Mouse (Mus musculus) intestine, embryonic 15.5 days (tissue): ENCODE results near the gene Itgal. TPM values are rescaled to one million over a fixed set of nuclear protein-coding genes. Genes with fewer than 3 reads are reported as not detected.
"Not testable (repeated sequence)": the region's sequence is repeated elsewhere in the genome, so short reads cannot be mapped to it uniquely, and the experiment has no call there.

Experiments
- ATAC-seq: fragments of 200-750 bp; cut with Nextera tagmentation; 2 replicates; pipeline ENCODE4 v1.8.0; 2017; ENCODE audit warnings: moderate TSS enrichment, moderate library complexity
- H3K27ac ChIP-seq: fragments of 300-500 bp; sonication (generic); 2 replicates; pipeline ENCODE4 v1.5.1; 2015; ENCODE audit warnings: mild to moderate bottlenecking, inconsistent platforms
- H3K27me3 ChIP-seq: fragments of 300-500 bp; sonication (generic); replicated peaks from 2 replicates; pipeline ENCODE4 v1.6.1; 2015; ENCODE audit warnings: inconsistent platforms
- H3K36me3 ChIP-seq: fragments of 300-500 bp; sonication (generic); 2 replicates; pipeline ENCODE4 v1.6.1; 2015; ENCODE audit warnings: inconsistent platforms
- H3K4me1 ChIP-seq: fragments of 300-500 bp; sonication (generic); replicated peaks from 2 replicates; pipeline ENCODE4 v1.6.1; 2015; ENCODE audit warnings: inconsistent platforms
- H3K4me2 ChIP-seq: fragments of 300-500 bp; sonication (generic); replicated peaks from 2 replicates; pipeline ENCODE4 v1.6.1; 2015; ENCODE audit warnings: mild to moderate bottlenecking, inconsistent platforms
- H3K4me3 ChIP-seq: fragments of 300-500 bp; sonication (generic); replicated peaks from 2 replicates; pipeline ENCODE4 v1.5.1; 2015; ENCODE audit warnings: inconsistent platforms
- H3K9ac ChIP-seq: fragments of 300-500 bp; sonication (generic); 2 replicates; pipeline ENCODE4 v1.6.1; 2015; ENCODE audit warnings: inconsistent platforms
- H3K9me3 ChIP-seq: fragments of 300-500 bp; sonication (generic); 2 replicates; pipeline ENCODE4 v1.6.1; 2016; ENCODE audit warnings: inconsistent platforms
- WGBS: fragments of 180-500 bp; shearing (Covaris S2); methylation state at CpG from one replicate; pipeline ENCODE4 v1.1.7; 2015; 5-methylcytosine and 5-hydroxymethylcytosine counted together
- polyA plus RNA-seq: library from polyadenylated mRNA; unstranded; fragments of >200 nt; fragmentation: Nextera tagmentation; extraction: Ambion mirVana; gene quantifications from 2 replicates; pipeline ENCODE4 v1.2.1, GENCODE M21; 2015

The Itgal gene
- polyA plus RNA-seq, 1 experiment from 2014 or later, result 2.0 TPM

DNA sequence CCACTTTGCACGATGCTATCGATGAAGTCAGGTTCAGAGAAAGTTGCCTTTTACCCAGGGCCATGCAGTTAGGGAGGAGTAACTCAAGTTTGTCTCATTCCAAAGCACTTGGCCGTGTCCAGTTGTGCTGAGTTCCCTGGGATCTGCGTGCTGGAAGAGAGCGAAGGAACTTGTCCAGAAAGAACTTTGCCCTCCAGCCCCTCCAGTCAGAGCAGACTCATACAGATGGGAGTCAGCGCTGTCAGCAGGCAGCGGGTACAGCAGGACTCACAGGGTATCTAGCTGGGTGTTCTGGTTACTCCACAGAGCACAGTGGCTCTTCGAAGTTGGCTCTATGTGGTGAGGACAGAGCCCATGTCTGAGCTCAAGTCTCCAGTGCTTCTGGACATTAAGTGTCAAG is 29.5 kb downstream of the Itgal start:
- ATAC-seq, result no peak

DNA sequence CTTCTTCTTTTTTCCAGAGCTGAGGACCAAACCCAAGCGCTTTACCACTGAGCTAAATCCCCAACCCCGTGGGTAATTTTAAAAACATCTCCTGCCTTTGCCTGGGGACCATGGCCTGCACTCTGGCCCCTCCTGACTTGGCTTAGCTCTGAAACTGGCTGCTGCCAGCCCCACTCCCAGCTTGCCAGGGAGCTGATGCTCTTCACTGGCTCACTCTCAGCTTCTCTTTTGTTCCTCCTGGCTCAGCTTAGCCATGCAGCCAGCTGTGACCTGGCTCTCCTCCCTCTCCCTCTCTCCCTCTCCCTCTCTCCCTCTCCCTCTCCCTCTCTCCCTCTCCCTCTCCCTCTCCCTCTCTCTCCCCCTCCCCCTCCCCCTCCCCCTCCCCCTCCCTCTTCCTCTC is 30.6 kb downstream of the Itgal start:
- no peak overlapping the region for H3K4me3 ChIP-seq
- H3K9ac ChIP-seq, result no peak overlapping the region
- 54% methylated on average over 2 of the region's 2 CpGs for WGBS
- no peaks in the 10 kb centered on the region for H3K36me3 ChIP-seq
- no peak for ATAC-seq
- H3K27me3 ChIP-seq, result no peaks in the 10 kb centered on the region
- H3K27ac ChIP-seq, result no peak overlapping the region
- no peaks in the 10 kb centered on the region for H3K4me1 ChIP-seq
- H3K4me2 ChIP-seq, result no peak overlapping the region
- H3K9me3 ChIP-seq, result no peaks in the 10 kb centered on the region

More for the DNA sequence above, 29.5 kb downstream of the Itgal start:
- Histone ChIP-seq H3K4me2 (no peak overlapping the region), H3K9me3 (no peaks in the 10 kb centered on the region), H3K27ac (no peak overlapping the region), H3K4me1 (no peaks in the 10 kb centered on the region), H3K4me3 (no peak overlapping the region), H3K27me3 (no peaks in the 10 kb centered on the region), H3K9ac (no peak overlapping the region), H3K36me3 (no peaks in the 10 kb centered on the region)
- WGBS, result 80% methylated on average over 8 of the region's 8 CpGs

DNA sequence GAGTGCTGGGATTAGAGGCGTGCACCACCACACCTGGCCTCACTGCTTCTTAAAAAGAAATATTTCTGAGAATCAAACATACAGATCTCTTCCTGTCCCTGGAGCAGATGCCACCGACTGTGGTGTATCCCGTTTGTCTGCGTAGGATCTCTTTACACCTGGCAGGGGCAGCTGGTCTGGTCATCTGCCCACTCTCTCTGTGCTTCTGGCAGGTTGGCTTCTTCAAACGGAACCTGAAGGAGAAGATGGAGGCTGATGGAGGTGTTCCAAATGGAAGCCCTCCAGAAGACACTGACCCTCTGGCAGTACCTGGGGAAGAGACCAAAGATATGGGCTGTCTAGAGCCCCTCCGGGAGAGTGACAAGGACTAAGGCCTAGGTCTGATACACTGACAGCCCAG is 37.2 kb downstream of the Itgal start:
- ATAC-seq, result no peak
- 80% methylated on average over 6 of the region's 6 CpGs for WGBS

DNA sequence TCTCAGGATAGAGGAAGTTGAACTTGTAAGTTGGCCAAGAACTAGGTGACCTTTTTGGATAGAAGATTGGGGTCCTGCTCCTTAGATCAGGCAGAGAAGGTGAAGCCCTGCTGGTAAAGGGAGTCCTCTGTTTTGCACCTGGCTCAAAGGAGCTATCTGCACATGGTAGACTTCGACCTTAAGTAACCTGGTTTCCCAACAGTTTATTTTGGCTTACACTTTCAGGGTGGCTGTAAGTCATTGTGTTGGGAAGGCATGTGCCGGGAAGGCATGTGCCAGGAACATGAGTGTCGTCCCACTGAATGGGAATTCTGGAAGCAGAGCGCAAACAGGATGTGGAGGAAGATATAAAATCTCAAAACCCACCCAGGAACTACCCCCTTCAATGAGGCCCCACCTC is 39.5 kb downstream of the Itgal start:
- no peak overlapping the region for H3K27ac ChIP-seq
- no peak for ATAC-seq
- H3K27me3 ChIP-seq, result no peaks in the 10 kb centered on the region
- no peaks in the 10 kb centered on the region for H3K4me1 ChIP-seq
- no peak overlapping the region for H3K4me3 ChIP-seq
- no peak overlapping the region for H3K9ac ChIP-seq
- H3K9me3 ChIP-seq, result no peaks in the 10 kb centered on the region
- H3K36me3 ChIP-seq, result no peaks in the 10 kb centered on the region
- 83% methylated on average over 4 of the region's 4 CpGs for WGBS
- H3K4me2 ChIP-seq, result no peak overlapping the region

More for the DNA sequence above, 37.2 kb downstream of the Itgal start:
- H3K27me3 ChIP-seq, result no peaks in the 10 kb centered on the region
- H3K4me2 ChIP-seq, result no peak overlapping the region
- H3K4me3 ChIP-seq, result no peak overlapping the region
- H3K36me3 ChIP-seq, result no peaks in the 10 kb centered on the region
- H3K9me3 ChIP-seq, result no peaks in the 10 kb centered on the region
- H3K9ac ChIP-seq, result no peak overlapping the region
- no peak overlapping the region for H3K27ac ChIP-seq
- H3K4me1 ChIP-seq, result no peaks in the 10 kb centered on the region

DNA sequence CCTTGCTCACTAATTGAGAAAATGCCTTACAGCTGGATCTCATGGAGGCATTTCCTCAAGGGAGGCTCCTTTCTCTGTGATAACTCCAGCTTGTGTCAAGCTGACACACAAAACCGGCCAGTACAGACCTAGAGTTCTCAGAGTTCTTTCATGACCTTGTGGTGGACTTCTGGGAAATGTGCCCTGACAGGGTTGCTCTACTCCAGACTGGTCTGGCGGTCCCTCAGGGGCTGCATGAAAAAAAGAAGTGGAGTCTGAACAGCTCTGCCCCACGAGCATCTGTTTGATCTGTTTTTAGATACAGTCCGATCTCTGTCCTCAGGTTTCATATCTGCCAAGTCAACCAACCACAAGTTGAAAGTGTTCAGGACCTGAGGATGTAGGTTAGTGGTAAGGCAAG is 41.6 kb downstream of the Itgal start:
- Histone ChIP-seq H3K4me3 (no peak overlapping the region), H3K36me3 (peaks cover 6% of the 10 kb centered on the region; the same call in 1 of the 2 replicates), H3K9me3 (no peaks in the 10 kb centered on the region), H3K4me1 (no peaks in the 10 kb centered on the region), H3K27me3 (no peaks in the 10 kb centered on the region), H3K9ac (no peak overlapping the region), H3K4me2 (no peak overlapping the region), H3K27ac (no peak overlapping the region)
- ATAC-seq, result no peak
- 69% methylated on average over 4 of the region's 4 CpGs for WGBS

DNA sequence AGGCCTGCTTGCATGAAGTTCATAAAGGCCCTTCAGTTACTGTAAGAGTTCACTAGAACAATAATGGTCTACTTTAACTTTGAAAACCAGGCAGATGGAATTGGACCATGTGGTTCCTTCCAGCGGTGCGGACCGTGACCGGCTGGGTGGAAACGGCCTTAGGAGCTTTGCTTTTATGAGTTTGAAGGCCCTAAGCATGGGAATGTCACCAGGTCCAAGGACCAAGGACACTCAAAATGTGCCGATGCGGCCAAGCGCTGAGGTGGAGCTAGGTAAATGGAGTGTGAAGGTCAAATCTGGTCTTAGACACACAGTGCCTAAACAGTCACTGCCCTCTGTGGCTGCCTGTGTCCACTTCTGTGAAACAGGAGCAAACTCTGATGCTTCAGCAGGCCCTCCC is 45.3 kb downstream of the Itgal start:
- Histone ChIP-seq H3K27ac (no peak overlapping the region), H3K4me1 (peaks cover 20% of the 10 kb centered on the region), H3K4me2 (no peak overlapping the region), H3K9ac (no peak overlapping the region), H3K36me3 (peaks cover 18% of the 10 kb centered on the region), H3K27me3 (no peaks in the 10 kb centered on the region), H3K9me3 (no peaks in the 10 kb centered on the region), H3K4me3 (no peak overlapping the region)
- WGBS, result 91% methylated on average over 8 of the region's 8 CpGs
- ATAC-seq, result no peak

DNA sequence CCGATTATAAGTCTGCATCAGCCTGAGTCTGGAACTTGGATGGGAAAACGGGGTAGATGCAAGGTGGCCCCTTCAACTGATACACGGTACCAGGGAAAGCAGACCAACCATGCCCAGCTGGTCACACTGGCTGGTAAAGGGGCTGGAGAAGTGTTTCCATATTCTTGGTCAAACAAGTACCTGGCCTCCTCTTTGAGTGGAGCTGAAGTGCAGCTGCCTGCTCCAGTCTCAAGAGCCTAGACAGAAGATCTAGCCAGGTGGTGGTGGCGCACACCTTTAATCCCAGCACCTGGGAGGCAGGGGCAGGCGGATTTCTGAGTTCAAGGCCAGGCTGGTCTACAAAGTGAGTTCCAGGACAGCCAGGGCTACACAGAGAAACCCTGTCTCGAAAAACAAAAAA is 45.8 kb downstream of the Itgal start:
- H3K36me3 ChIP-seq, result peaks cover 18% of the 10 kb centered on the region
- H3K9ac ChIP-seq, ATAC-seq, H3K27ac ChIP-seq, H3K4me2 ChIP-seq, H3K4me3 ChIP-seq, H3K9me3 ChIP-seq, H3K27me3 ChIP-seq: not testable (repeated sequence)
- peaks cover 22% of the 10 kb centered on the region for H3K4me1 ChIP-seq
- 93% methylated on average over 6 of the region's 6 CpGs for WGBS

DNA sequence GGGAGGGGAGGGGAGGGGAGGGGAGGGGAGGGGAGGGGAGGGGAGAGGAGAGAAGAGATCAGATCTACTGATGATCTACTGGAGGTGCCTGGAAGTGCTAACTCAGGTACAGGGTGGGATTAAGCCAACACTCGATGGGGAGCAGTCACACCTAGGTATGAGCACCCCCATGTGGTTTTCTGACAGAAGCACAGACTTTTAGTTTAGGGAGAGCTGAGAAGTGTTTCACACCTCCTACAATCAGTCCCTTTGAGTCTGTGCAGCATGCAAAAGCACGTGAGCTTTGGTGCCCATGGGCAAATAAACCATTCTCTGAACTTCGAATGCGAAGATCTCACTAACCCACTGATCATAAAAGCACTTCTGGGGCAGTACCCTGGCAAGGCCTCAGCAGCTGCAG is 46.3 kb downstream of the Itgal start:
- no peak for ATAC-seq
- no peak overlapping the region for H3K4me3 ChIP-seq
- WGBS, result 49% methylated on average over 4 of the region's 4 CpGs
- peak overlapping the region; percentile 48; the same call in 1 of the 2 replicates for H3K27ac ChIP-seq
- H3K4me1 ChIP-seq, result peaks cover 22% of the 10 kb centered on the region
- no peaks in the 10 kb centered on the region for H3K9me3 ChIP-seq
- H3K36me3 ChIP-seq, result peaks cover 18% of the 10 kb centered on the region
- no peak overlapping the region for H3K4me2 ChIP-seq
- no peaks in the 10 kb centered on the region for H3K27me3 ChIP-seq
- H3K9ac ChIP-seq, result no peak overlapping the region

DNA sequence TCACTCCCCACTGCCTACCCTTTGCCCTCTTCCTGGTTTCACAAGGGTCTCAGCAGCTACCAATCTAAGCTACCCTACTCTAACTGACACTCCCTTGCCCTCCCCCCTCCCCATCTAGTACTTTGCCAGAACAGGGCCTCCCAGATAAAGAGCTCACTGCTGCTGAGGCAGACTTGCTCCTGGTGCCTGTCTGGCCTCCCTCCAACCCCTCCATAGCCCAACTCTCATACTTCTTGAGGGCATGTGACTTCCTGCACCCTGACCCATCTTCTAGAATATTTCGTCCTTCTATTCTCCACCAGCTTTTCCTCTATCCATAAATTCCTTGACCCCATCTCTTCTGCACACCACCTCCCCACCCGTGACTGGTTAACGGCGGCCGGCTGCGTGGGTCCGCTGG is 46.8 kb downstream of the Itgal start:
- H3K4me2 ChIP-seq, result peak overlapping the region; percentile 18; the same call in 1 of the 2 replicates
- H3K9me3 ChIP-seq, result no peaks in the 10 kb centered on the region
- peaks cover 18% of the 10 kb centered on the region for H3K36me3 ChIP-seq
- H3K27ac ChIP-seq, result peak overlapping the region; percentile 48; the same call in 1 of the 2 replicates
- no peak overlapping the region for H3K9ac ChIP-seq
- ATAC-seq, result no peak
- H3K27me3 ChIP-seq, result no peaks in the 10 kb centered on the region
- H3K4me3 ChIP-seq, result no peak overlapping the region
- WGBS, result 89% methylated on average over 7 of the region's 7 CpGs
- peaks cover 22% of the 10 kb centered on the region for H3K4me1 ChIP-seq

DNA sequence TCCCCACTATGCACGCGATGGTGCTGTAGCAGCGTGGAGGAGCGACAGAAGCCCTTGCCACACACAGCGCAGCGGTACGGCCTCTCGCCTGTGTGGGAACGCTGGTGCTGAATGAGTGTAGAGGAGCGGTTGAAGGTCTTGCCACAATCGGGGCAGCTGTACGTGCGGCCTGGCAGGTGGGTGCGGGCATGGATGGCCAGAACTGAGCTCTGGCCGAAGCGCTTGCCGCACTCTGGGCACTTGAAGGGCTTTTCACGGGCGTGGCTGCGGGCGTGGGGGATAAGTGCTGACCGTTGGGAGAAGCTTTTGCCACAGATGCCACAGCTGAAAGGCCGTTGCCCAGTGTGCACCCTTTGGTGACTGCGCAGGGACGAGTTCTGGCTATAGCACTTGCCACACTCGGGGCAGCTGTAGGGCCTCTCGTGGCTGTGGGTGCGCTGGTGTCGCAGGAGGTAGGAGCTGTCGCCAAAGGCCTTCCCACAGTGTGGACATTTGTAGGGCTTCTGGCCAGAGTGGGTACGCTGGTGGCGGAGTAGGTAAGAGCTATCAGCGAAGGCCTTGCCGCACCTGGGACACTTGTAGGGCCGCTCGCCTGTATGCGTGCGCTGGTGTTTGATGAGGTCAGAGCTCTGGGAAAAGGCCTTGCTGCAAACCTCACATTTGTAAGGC is 47.4 kb downstream of the Itgal start:
- 91% methylated on average over 38 of the region's 38 CpGs for WGBS
- Histone ChIP-seq H3K4me1 (peaks cover 22% of the 10 kb centered on the region), H3K36me3 (peaks cover 18% of the 10 kb centered on the region), H3K9ac (no peak overlapping the region), H3K4me3 (no peak overlapping the region), H3K27me3 (no peaks in the 10 kb centered on the region), H3K27ac (0 out of 2 replicates have a peak overlapping the region, but pooled peaks have one; percentile 11), H3K9me3 (no peaks in the 10 kb centered on the region), H3K4me2 (peak overlapping the region; percentile 18; the same call in 1 of the 2 replicates)
- ATAC-seq, result no peak

DNA sequence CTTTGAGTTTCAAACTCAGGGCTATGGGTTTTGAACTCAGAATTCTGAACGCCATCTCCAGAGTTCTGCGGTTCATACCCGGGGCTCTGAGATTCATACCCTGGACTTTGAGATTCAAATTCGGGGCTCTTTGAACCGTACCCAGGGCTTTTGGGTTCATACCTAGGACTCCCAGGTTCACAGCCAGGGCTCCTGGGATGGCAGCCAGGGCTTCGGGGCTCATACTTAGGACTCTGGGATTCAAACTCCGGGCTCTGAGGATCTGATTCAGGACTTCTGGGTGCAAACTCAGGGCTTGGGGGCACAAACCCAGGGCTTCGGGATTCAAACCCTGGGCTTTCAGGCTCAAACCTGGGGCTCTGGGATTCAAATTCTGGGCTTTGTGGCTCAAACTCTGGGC is 48.3 kb downstream of the Itgal start:
- 0 out of 2 replicates have a peak overlapping the region, but pooled peaks have one; percentile 6 for H3K27ac ChIP-seq
- 89% methylated on average over 8 of the region's 8 CpGs for WGBS
- peaks cover 22% of the 10 kb centered on the region for H3K4me1 ChIP-seq
- H3K9me3 ChIP-seq, result no peaks in the 10 kb centered on the region
- H3K27me3 ChIP-seq, result no peaks in the 10 kb centered on the region
- no peak for ATAC-seq
- peak overlapping the region; percentile 72 for H3K4me2 ChIP-seq
- H3K9ac ChIP-seq, result peak overlapping the region; percentile 99
- H3K36me3 ChIP-seq, result peaks cover 18% of the 10 kb centered on the region
- peak overlapping the region; percentile 82 for H3K4me3 ChIP-seq

DNA sequence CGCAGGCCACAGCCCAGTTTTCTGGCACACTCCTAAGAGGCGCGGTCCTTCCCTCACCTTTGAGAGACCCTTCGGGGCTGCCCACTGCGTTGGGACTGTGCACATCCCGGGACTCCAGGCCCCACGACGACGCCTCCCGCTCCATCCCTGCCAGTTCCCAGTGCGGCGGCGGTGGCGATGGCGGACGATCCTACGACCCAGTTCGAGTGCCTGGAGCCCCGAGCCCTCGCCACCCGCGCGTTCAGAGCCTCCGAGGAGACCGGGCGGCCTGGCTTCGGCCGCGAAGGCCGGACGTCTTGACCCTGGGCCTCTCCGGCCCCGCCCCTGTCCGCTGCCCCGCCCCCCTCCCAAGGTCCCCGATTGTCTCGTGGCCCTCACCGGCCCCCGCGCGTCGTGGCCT is 49.0 kb downstream of the Itgal start:
- peak; percentile 46 for ATAC-seq
- Histone ChIP-seq H3K9me3 (no peaks in the 10 kb centered on the region), H3K36me3 (peaks cover 18% of the 10 kb centered on the region), H3K4me3 (peak overlapping the region; percentile 82), H3K4me2 (peak overlapping the region; percentile 72), H3K27ac (peak overlapping the region; percentile 95), H3K4me1 (peaks cover 22% of the 10 kb centered on the region), H3K9ac (peak overlapping the region; percentile 99), H3K27me3 (no peaks in the 10 kb centered on the region)
- WGBS, result under 1% methylated on average over 39 of the region's 42 CpGs
